Mouse (Mus musculus): Measurements from ENCODE around the gene Zfp51.
A peak's percentile ranks its signal among the peaks of the same experiment; 100 is the strongest.
"Not testable (repeated sequence)": the region's sequence is repeated elsewhere in the genome, so short reads cannot be mapped to it uniquely, and the experiment has no call there.

Zfp51 gene

GRCm38 (mm10) chr17:21450138-21450704 is at the start of gene Zfp51:
Gene Zfp51 (plus strand): TSS chr17:21450374.
- peak; percentile 95 for DNase-seq (ENCODE audit: low read depth)

- DNase-seq (ENCODE audit: low read depth), result peak; percentile 86
Observed at GRCm38 (mm10) chr17:21422664-21423599, 27.2 kb upstream of the Zfp51 start, which contains the start of gene Zfp54. Gene Zfp54 (plus strand): TSS chr17:21423227.

GRCm38 (mm10) chr17:21438806-21439400 is 11.3 kb upstream of the Zfp51 start:
- peak; percentile 67 for DNase-seq (ENCODE audit: low read depth)

GRCm38 (mm10) chr17:21449669-21450068 is 505 bp upstream of the Zfp51 start:
- DNase-seq (ENCODE audit: low read depth), result peak; percentile 92

GRCm38 (mm10) chr17:21463550-21463949 is 13.4 kb downstream of the Zfp51 start:
- no peak for DNase-seq (ENCODE audit: low read depth)

- no peak for DNase-seq (ENCODE audit: low read depth)
Observed at GRCm38 (mm10) chr17:21472032-21472652, 22.0 kb downstream of the Zfp51 start.

- no peak for DNase-seq (ENCODE audit: low read depth)
Observed at GRCm38 (mm10) chr17:21472653-21473307, 22.6 kb downstream of the Zfp51 start.

GRCm38 (mm10) chr17:21473362-21474190 is 23.4 kb downstream of the Zfp51 start:
- peak; percentile 76 for DNase-seq (ENCODE audit: low read depth)

GRCm38 (mm10) chr17:21474729-21475128 is 24.6 kb downstream of the Zfp51 start:
- DNase-seq (ENCODE audit: low read depth), result peak; percentile 44

GRCm38 (mm10) chr17:21475290-21475689 is 25.1 kb downstream of the Zfp51 start:
- DNase-seq (ENCODE audit: low read depth), result not testable (repeated sequence)

- not testable (repeated sequence) for DNase-seq (ENCODE audit: low read depth)
Observed at GRCm38 (mm10) chr17:21476351-21476750, 26.2 kb downstream of the Zfp51 start.

- DNase-seq (ENCODE audit: low read depth), result peak; percentile 23
Observed at GRCm38 (mm10) chr17:21478103-21478777, 28.1 kb downstream of the Zfp51 start.

- peak; percentile 92 for DNase-seq (ENCODE audit: low read depth)
Observed at GRCm38 (mm10) chr17:21488760-21489499, 38.8 kb downstream of the Zfp51 start, which contains the start of gene Zfp53. Gene Zfp53 (plus strand): TSS chr17:21488998.

GRCm38 (mm10) chr17:21489500-21490001 is 39.4 kb downstream of the Zfp51 start:
- DNase-seq (ENCODE audit: low read depth), result peak; percentile 3

- DNase-seq (ENCODE audit: low read depth), result peak; percentile 36
Observed at GRCm38 (mm10) chr17:21501365-21501764, 51.2 kb downstream of the Zfp51 start.

- no peak for DNase-seq (ENCODE audit: low read depth)
Observed at GRCm38 (mm10) chr17:21504524-21504923, 54.4 kb downstream of the Zfp51 start.

GRCm38 (mm10) chr17:21506258-21506657 is 56.1 kb downstream of the Zfp51 start:
- DNase-seq (ENCODE audit: low read depth), result no peak

GRCm38 (mm10) chr17:21509756-21510155 is 59.6 kb downstream of the Zfp51 start:
- no peak for DNase-seq (ENCODE audit: low read depth)
